Mouse (Mus musculus): ENCODE data around the gene Med24.
"Not testable (repeated sequence)": the region's sequence is repeated elsewhere in the genome, so short reads cannot be mapped to it uniquely, and the experiment has no call there.

The Med24 gene

DNA sequence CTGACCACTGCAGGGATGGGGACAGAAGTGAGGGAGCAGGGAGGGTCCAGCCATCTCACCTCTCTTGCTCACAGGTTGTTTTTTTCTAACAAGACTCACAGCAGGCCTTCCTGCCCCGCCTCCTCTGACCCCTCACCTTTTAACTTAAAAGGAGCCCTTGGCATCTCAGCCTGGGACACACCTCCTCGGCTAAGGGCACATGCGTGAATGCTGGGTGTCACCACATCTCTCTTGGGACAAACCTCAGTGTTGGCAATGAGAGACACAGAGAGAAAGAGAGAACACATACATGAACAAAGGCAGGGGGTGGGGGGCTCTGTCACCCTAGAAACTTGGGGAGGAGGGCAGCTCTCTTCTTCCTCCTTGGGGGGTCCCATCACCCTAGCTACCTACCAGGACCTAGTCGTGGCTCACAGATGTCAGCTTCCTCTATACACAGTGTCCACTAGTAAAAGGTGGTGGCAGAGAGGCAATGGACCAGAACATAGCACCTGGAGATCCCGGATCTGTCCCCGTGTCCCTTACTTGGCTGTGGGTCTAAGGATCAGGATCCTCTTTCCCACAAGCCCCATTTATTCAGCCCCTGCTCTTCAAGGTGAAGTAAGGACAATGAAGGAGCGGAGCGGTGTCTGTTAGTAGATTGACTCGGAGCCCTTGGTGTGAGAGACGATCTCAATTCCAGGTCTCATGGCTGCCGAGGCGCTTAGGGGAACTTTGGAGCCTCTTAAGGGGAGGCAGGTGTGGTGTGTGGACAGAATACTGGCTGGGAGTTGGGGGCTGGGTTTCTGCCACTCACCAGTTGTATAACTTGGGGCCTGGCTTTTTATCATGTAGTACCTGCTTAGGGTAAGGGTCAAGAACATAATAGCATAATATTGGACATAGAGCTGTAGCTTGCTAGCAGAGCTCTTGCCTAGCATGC, 17.0 kb upstream of the Med24 start:
- DNase-seq (ENCODE audit: low spot score), result no peak

DNA sequence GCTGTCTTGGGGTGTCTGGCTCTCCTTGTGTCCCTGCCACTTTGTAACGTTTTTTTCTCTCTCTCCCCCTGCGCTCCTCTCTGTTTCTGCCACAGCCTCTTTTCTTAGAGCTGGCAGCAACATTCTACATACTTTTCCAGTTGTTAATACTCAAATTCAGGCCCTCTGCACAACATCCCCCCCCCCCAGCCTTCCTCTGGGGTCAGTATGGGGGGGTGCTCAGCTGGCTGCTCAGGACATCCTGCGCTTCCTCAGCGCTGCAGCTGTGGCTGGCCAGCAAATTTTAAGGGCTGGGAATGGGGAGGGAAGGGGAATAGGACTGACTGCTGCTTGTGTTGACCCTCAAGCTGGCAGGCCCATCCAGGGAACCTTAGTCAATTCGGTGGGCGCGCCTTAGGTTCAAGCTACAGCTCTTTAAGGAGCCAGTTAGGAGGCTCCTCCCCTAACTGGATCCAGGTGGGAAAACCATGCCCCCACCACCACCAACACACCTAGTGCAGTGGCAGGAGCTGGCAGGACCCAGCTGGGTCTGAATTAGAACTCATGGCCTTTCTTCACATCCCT, 15.3 kb upstream of the Med24 start:
- no peak for DNase-seq (ENCODE audit: low spot score)

DNA sequence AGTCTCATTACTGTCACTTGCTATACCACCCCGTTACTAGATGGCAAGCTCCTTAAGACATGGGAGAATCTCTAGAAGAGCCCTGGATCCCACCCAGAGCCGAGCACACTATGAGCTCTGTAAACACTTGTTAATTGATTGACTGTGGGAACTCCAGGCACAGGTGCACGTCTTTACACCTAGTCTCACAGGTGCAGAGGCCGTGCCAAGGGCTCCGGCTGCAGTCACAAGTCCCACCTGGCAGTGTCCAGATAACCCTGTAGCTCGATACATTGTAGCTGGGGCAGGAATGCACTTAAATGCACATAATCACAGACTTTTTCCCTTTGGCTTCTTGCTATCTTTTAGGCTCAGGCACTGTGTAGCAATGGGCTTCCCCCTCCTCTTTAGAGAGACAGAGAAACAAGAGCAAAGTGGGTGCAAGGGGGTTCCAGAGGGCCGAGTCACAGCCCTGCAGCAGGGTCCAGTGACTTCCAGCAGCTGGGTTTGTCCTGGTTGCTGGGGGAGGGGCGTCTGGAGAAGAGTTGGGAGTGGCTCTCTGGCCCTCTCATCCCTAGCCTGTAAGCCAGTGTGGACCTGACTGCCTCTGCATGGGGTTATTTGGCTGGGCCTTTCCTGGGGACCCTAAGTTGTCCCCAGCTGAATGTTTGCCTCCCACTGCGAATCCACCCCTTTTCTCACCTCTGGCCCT, 14.6 kb upstream of the Med24 start:
- peak; percentile 80 for DNase-seq (ENCODE audit: low spot score)

DNA sequence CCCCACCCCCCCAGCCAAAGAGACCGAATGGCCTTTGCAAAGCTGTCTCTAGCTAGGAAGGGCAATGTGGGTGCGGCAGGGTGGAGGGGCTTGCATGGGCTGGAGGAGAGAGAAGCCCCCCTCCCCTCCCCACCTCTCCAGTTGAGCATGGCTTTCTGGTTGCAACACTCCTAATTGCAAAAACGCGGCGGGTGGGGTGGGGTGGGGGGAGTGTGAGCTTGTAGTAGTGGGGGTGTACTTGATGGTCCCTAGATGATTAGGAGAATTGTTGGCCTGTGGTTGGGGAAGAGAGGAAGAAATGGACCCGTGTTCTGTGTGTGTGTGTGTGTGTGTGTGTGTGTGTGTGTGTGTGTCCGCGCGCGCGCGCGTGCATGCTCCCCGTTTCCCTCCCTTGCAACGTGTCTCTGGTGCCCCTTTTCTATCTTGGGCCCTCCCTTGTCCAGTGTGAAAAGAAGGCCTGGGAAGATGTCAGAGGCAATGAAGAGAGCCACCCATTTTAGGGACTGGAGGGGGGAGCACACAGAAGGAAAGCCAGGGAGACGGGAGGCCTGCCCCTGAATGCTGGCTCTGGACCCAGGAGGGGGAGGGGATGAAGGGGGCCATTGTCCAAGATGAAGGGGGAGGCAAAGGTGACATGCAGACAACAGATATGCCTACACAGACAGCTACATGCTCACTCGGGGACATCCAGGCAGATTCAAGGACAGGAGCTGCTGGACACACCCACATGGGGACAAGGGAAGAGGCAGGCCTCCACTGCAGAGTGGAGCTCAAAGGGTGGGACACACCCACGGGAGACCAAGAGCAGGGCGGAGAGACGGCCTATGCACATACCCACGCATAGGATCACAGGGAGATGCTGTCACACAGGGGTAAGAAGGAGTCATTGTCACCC, 13.4 kb upstream of the Med24 start:
- DNase-seq (ENCODE audit: low spot score), result peak; percentile 44

DNA sequence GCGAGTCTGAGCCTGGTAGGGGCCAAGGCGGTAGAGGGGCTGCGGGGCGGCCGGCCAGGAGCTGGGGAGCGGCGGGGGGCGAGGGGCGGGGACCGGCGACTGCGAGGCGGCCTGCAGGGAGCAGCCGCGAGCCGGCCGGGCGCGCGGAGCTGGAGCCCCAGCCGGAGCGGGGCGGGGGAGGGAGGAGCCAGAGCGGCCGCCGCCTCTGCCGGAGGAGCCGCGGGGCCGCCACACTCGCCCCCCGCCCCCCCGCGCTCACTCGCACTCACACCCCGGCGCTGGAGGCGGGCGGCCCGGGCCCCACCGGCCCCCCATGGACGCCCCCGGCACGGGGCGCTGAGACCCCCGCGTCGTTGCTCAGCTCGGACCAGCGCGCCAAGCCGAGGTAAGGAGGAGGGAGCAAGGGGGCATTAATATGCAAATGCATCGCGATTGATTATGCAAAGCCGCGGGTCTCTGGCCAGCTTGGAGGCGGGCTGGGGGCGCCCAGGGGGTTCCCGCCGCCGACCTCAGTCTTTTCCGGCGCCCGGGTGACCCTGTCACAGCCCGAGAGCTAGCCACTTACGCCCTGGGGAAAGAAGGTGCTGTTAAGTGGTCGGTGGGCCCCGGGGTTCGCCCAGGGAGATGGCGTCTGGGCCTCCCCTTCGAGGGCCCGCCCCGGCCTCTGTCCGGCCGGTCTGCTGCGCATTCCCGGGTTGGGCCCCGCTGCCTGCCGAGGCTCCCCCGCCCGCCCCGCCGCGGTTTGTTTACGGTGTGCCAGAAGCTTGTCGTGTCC, 12.6 kb upstream of the Med24 start:
- DNase-seq (ENCODE audit: low spot score), result peak; percentile 66

DNA sequence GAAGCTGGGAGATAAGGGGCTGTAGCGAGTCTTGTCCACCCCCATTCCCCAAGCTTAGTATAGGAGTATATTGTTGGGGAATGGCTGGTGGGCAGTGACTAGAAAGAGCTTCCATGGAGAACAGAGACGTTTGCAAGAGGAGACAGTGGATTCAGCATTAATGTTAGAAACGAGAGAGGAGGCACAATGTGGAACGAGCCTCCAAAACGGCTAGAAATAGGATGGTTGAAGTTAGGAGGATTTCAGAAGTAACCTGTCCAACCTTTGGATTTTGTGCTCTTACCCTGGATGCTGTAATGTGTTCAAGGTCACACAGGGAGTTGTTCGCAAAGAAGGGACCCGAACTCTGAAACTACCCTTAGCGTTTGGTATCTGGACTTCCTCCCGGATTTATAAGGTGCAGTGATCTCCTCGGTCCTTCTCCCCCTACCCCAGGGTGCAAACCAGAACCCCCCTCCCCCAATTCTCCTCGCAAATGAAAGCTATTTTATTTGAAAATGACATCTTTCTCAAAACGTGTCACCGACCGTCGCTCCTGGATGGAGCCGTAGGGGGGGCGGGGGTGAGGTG, 11.9 kb upstream of the Med24 start:
- DNase-seq (ENCODE audit: low spot score), result no peak

DNA sequence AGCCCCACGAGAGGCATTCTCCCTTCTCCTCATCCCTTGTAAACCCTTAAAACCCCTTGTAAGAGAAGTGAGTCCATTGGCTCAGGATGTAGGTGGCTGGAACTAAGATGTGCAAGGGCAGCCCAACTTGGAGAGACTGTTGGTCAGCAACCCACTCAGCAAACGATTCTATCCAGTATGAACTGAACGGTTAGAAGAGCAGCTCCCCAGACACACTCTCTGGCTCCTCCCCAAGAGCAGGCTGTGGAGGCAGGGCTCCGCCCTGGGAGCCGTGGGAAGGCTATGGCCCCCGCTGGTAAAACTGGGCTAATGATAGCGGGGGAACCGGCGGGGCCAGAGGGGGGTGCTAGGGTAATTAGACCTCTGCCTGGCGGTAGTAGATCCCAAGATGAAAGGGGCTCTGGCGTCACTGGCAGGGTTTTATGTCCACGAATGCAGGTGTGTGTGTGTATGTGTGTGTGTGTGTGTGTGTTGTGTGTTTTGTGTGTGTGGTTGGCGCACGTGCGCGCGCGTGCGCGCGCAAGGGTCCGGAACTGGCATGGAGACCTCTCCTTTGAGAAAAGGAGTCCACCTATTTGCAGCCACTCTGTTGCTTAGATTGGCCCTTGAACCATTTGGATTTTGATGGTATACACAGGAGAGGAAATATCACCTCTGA, 11.3 kb upstream of the Med24 start, which contains the start of gene Thra:
Thra (plus strand) TSS at position 246 of the 658 bp plus-strand sequence.
- peak; percentile 77 for DNase-seq (ENCODE audit: low spot score)

DNA sequence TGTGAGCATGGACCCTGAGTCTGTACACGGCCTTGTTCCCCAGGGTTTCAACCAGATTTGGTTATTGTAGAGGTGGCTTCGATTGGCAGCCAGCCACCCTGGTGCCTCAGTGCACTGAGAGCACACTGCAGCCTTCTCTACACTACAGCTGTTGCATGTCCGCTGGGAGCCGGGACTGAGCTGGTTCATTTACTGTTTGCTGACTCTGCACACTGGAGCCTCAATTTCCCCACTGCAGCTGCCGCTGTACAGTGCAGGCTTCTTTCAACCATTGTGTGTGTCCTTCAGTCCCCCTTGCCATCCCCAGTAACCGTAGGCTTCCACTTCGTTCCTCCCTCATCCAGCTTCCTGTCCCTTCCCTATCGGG, 10.8 kb upstream of the Med24 start:
- no peak for DNase-seq (ENCODE audit: low spot score)

DNA sequence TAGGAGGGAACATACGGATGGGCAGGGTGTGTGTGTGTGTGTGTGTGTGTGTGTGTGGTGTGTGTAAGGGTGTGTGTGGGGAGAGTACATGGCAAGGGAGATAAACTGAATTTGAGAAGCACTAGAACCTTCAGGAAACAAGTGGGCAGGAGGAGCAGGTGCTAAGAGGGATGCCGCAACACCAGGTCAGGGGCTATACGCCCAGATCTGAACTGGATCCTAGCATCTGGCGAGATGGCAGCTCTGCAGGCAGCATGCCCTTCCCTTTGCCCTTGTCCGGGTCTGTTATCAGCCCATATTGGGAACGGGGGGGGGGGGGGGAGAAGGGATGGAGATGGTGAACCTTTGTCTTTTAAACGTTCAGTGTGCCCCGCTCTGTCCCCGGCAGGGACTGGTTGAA, 9.7 kb upstream of the Med24 start:
- DNase-seq (ENCODE audit: low spot score), result no peak

DNA sequence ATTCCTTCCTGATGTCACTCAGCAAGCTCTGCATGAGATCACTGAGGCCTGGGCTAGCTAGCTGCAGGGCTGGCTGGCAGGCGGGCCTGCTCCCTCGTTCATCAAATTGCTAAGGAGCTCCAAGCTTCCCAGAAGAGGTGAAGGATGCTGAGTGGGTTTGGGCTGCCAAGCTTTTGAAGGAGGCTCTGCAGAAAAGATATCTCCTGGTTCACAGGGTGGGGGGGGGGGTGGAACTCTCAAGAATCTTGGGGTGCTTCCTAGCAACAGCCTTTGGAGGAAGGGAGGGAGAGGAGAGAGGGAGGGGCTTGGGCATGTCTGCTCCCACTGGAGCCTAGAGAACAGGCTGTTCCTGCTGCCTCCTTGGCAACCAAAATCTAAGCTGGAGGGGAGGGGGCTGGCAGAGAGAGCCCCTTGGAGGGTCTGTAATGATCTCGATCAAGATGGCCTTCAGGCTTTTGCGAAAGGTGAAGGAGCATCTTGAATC, 9.2 kb upstream of the Med24 start:
- no peak for DNase-seq (ENCODE audit: low spot score)

DNA sequence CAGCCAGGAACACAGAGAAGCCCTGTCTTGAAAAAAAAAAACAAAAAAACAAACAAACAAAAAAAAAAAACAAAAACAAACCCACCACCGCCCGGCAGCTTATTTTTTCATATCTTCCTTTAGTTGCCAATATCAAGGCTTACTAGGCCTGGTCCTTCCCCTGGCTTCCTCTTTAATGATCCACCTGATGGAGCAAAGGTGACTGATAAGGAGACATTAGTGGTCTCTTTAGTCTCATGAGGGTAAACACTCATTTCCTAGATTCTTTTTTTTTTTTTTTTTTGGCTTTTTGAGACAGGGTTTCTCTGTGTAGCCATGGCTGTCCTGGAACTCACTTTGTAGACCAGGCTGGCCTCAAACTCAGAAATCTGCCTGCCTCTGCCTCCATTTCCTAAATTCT, 8.0 kb upstream of the Med24 start:
- DNase-seq (ENCODE audit: low spot score), result not testable (repeated sequence)

DNA sequence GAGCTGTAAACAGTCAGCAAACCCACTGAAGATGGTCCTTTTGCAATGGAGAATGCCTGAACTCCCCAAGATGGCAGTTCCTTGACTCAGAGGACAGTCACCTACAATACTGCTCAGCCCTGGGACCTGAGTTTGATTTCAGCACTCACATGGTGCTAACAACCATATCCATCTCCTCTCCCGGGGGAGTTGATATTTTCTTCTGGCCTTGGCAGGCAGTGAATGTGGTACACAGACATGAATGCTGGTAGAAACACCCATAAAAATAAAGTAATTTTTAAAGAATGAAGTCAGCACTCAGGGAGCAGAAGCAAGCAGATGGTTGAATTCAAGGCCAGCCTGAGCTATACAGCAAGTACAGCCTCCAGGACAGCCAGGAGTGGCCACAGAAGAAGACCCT, 6.9 kb upstream of the Med24 start:
- DNase-seq (ENCODE audit: low spot score), result no peak

DNA sequence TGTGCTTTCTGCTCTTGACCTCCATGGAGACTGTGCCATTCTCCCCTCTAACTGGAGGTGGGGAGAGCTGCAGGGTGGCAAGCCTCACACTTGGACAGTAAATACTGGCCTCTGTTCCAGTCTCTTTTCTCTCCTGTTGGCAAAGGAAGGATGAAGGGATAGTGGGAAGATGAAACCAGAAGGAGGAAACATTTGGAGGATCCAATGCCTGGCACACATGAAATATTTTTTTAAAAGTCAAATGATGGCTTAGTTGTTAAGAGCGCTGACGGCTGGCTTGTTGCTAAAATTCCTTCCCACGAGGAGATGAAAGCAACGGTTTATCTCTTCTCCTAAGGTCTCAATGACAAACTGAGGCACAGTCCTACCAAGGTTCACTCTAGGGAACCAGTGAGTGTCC, 5.9 kb upstream of the Med24 start:
- no peak for DNase-seq (ENCODE audit: low spot score)

DNA sequence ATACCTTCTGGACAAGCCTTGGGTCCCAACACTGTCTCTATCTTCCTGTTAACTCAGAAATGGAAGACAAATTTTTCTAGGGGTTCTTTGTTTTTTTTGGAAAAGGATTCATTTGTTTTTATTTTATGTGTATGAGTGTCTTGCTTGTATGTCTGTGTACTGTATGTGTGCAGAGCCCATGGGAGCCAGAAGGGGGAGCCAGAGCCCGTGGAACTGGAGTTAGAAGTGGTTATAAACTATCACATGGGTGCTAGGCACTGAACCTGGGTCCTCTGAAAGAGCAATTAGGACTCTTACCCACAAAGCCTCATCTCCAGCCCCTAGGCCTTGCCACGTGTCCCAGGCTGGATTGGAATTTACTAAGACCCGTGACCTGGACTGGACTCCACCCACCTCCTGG, 4.8 kb upstream of the Med24 start:
- DNase-seq (ENCODE audit: low spot score), result no peak

DNA sequence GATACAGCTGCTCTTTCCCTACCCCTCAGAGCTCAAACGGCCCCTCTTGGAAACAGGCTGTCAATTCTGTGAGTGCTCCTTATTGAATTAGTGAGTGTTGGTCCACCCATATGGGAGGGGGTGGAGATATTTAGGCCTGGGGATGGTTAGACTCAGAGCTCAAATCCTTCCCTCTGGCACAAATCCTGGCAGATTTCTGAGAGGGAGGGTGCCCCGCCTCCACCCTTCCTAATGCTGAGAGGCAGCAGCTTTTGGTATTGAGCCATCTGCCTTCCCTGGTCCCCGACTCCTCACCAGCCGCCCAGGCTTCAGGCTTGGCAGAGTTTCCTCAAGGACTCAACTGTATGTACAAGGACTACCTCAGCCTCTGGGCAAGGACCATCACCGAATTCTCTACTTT, 1.9 kb upstream of the Med24 start:
- DNase-seq (ENCODE audit: low spot score), result peak; percentile 73

DNA sequence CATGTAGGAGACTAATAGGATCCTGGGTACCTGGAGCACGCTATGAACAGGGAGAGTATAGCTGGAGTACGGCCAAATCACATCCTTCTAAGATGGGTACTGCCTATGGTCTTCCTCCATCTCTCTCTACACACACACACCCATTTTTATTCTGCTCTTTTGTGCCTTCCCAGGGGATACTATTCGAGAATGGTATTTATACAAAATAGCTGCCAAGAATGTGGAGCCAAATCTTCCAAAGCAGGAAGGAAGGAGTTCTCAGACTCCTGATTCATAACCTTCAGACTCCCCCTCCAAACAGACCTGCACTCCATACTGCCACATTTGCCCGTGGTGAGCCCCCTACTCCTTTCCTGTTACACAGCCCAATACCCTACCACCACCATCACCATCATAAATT, 1.5 kb upstream of the Med24 start:
- no peak for DNase-seq (ENCODE audit: low spot score)

DNA sequence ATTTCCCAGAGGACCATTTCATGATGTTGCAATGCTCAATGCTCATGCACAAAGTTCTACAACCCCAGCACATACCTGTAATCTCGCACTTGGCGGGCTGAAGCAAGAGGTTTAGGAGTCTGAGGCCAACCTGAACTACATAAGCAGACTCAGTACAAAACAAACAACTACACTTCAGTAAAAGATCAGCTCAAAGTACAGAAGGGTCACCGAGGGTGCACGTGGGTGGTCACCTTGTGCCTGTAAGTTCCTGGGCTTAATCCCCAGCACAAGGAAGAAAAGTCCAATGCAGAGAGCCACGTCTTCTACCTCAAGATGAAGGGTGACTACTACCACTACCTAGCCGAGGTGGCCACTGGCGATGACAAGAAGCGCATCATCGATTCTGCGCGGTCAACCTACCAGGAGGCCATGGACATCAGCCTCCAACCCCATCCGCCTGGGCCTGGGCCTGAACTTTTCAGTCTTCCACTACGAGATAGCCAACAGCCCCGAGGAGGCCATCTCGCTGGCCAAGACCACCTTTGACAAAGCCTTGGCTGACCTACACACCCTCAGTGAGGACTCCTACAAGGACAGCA, 3.2 kb downstream of the Med24 start:
- no peak for DNase-seq (ENCODE audit: low spot score)

DNA sequence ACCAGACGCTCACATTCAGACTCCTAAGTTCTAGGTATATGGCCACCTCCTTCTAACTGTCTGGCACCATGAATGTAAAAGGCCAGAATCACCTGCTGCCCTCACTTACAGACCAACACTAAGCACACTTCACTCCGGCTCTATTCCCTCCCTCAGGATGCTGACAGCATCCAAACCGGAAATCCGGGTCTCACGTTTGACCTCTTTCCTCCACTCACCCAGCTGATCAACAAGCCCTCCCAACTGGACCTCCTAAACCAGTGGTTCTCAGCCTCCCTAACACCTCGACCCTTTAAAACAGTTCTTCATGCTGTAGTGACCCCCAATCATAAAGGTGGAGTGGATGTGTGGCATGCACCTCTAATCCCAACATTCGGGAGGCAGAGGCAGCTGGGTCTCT, 6.1 kb downstream of the Med24 start:
- DNase-seq (ENCODE audit: low spot score), result no peak

DNA sequence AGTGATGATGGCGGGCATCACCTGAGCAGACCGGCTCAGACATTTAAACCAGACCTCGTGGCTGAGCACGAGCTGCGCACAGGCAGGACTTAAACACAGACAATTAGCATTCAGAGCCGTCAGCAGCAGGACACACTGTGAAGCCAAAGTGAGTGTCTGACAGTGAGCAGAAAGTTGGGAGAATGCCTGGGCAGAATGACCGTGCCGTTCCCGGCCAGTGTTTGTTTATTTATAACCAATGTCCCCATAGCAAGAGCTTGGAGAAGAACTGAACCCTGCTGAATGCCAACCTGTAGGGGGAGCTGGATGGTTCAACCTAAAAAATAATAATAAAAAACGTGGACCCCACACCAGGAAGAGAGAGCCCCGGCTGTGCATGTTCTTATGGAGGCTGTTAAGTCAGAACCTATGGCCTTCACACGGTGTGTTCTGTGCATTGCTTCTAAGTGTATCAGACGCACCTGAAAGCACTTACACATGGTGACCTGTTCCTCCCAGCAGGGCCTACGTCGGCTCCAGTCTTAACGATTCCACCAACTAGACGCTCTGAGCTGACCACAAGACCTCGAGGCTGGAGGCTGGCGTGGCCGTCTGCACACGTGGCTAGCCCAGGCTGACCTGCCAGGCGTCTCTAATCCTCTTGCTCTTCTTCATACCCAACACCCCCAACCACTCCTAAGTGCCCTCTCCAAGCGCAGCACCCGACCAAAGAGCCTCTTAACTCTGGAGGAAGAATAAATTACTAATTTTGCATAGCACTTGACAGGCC, 7.6 kb downstream of the Med24 start:
- DNase-seq (ENCODE audit: low spot score), result peak; percentile 93
